Mouse (Mus musculus) E14TG2a.4 (cell line): ENCODE measurements around the gene Cdc123.

Source experiments
- H3K27me3 ChIP-seq: 2 replicates; pipeline ENCODE4 v1.6.1; 2014; ENCODE audit warnings: low read length, control low read depth; ENCODE audit not compliant: insufficient read depth
- H3K36me3 ChIP-seq: 2 replicates; pipeline ENCODE4 v1.6.1; 2014; ENCODE audit warnings: low read length, control low read depth; ENCODE audit not compliant: insufficient read depth
- H3K4me1 ChIP-seq: replicated peaks from 2 replicates; pipeline ENCODE4 v1.6.1; 2014; ENCODE audit warnings: low read depth, low read length, control low read depth
- H3K4me3 ChIP-seq: replicated peaks from 2 replicates; pipeline ENCODE4 v1.5.1; 2014; ENCODE audit warnings: mild to moderate bottlenecking, low read length
- H3K9me3 ChIP-seq: 2 replicates; pipeline ENCODE4 v1.6.1; 2014; ENCODE audit warnings: low read length, control low read depth
- CTCF ChIP-seq: conservative IDR thresholded peaks from 2 replicates; pipeline ENCODE4 v1.5.1; 2014; ENCODE audit warnings: low read length
- NANOG ChIP-seq: IDR thresholded peaks from 2 replicates; pipeline ENCODE4 v1.6.1; 2014; ENCODE audit warnings: borderline replicate concordance, low read length, mixed read lengths
- POU5F1 ChIP-seq: IDR thresholded peaks from 2 replicates; pipeline ENCODE4 v1.6.1; 2014; ENCODE audit warnings: low read length, borderline replicate concordance

The Cdc123 gene

GRCm38 (mm10) chr2:5844873-5845631 lies at the start of gene Cdc123, which contains the start of gene Nudt5:
Gene Cdc123 (minus strand): TSS chr2:5845164.
Gene Nudt5 (plus strand): TSS chr2:5845019.
- Histone ChIP-seq H3K4me1 (peaks cover 32% of the 10 kb centered on the region), H3K36me3 (peaks cover 50% of the 10 kb centered on the region), H3K27me3 (no peaks in the 10 kb centered on the region), H3K4me3 (peak within 1 kb of the TSS; percentile 94), H3K9me3 (no peaks in the 10 kb centered on the region)
- TF ChIP-seq NANOG, result peak; percentile 9; the same call in 1 of the 2 replicates
- TF ChIP-seq POU5F1, result no peak
- peak; percentile 34; the same call in 1 of the 2 replicates for TF ChIP-seq CTCF

DNA sequence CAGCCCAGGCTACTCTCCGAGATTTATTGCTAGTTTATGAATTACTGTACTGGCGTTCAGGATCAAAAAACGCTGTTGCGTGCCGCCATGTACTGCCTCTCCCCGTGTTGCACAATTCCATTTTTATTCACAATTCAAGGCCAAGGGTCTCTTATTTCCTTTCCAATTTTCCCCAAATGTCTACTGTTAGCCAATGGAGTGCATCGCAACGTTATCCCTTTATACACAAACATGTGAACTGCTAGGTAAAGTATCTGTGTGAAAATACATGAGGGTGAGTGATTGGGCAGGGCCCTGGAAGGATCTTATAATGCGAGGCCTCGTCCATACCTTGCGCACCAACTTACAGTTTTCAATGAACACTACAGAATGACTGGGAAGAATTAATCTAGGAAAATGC lies 49.3 kb upstream of the Cdc123 start:
- TF ChIP-seq CTCF (no peak), NANOG (no peak)
- Histone ChIP-seq H3K27me3 (no peaks in the 10 kb centered on the region), H3K9me3 (no peaks in the 10 kb centered on the region), H3K4me3 (peak overlapping the region; percentile 93), H3K4me1 (peaks cover 12% of the 10 kb centered on the region), H3K36me3 (peaks cover 42% of the 10 kb centered on the region)

DNA sequence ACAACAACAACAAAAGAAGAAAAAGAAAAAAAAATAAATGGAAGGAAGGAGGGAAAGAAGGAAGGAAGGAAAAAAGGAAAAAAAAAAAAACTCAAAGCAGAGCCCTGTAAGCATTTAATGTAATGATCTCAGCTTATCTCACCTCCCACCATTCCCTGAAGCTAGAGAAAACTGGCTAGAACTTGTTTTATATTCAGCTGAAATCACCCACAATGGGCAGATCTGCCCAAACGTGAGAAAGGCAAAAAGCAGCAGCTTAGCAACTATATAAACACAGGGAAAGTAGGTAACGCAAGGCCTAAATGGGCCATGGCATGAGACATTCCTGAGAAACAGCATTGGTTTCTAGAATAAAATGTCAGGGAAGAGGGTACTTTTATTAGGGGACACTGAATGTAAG lies 44.4 kb upstream of the Cdc123 start:
- Histone ChIP-seq H3K4me1 (peaks cover 15% of the 10 kb centered on the region), H3K9me3 (no peaks in the 10 kb centered on the region), H3K36me3 (peaks cover 61% of the 10 kb centered on the region), H3K27me3 (no peaks in the 10 kb centered on the region), H3K4me3 (no peak overlapping the region)
- TF ChIP-seq POU5F1, result no peak
- no peak for TF ChIP-seq NANOG
- no peak for TF ChIP-seq CTCF

- Histone ChIP-seq H3K4me3 (no peak overlapping the region), H3K36me3 (peaks cover 65% of the 10 kb centered on the region), H3K4me1 (peaks cover 12% of the 10 kb centered on the region), H3K9me3 (no peaks in the 10 kb centered on the region), H3K27me3 (no peaks in the 10 kb centered on the region)
- no peak for TF ChIP-seq NANOG
- TF ChIP-seq POU5F1, result no peak
- no peak for TF ChIP-seq CTCF
Observed at GRCm38 (mm10) chr2:5888865-5889264, 43.9 kb upstream of the Cdc123 start.

DNA sequence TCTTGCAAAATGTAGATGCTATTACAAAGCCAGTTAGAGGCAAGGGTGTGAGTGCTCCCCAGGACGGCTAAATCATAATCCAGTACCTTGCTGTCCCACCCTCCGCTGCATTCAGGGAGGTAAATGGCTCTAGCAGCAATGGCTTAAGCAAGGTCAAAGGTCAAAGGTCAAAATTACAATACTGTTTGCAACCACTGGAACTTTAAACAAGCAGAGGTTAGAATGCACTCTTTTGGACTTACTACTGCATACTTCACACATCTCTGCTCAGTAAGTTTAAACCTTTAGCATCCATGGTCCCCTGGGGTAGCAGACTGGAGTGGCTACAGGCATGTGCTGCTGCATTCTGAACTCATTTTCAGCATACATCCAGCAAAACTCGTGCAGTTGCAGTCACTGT lies 32.5 kb upstream of the Cdc123 start:
- peaks cover 90% of the 10 kb centered on the region for H3K36me3 ChIP-seq
- no peaks in the 10 kb centered on the region for H3K9me3 ChIP-seq
- no peaks in the 10 kb centered on the region for H3K27me3 ChIP-seq
- no peak overlapping the region for H3K4me3 ChIP-seq
- peaks cover 17% of the 10 kb centered on the region for H3K4me1 ChIP-seq
- no peak for TF ChIP-seq NANOG
- no peak for TF ChIP-seq POU5F1
- no peak for TF ChIP-seq CTCF

DNA sequence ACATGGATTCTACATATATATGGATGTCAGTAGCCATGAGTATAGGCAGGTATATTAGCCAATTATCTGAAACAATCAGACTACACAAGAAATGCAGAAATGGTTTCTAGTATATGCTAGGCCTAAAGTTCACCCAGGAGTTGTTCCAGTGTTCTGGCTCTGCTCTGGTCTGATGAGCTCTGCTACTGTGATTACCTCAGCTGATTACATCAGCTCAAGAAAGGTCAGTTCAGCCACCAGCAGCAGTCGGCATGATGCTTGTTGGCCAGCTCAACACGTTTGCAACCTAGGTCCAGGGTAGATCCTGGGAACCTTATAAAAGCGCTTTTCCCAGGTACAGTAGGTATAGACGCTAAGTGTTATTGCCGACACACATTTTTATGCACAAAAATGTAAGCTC lies 24.8 kb upstream of the Cdc123 start:
- Histone ChIP-seq H3K9me3 (no peaks in the 10 kb centered on the region), H3K4me1 (peaks cover 8% of the 10 kb centered on the region), H3K4me3 (no peak overlapping the region), H3K36me3 (peaks cover 85% of the 10 kb centered on the region), H3K27me3 (no peaks in the 10 kb centered on the region)
- TF ChIP-seq POU5F1 (no peak), NANOG (no peak), CTCF (no peak)

DNA sequence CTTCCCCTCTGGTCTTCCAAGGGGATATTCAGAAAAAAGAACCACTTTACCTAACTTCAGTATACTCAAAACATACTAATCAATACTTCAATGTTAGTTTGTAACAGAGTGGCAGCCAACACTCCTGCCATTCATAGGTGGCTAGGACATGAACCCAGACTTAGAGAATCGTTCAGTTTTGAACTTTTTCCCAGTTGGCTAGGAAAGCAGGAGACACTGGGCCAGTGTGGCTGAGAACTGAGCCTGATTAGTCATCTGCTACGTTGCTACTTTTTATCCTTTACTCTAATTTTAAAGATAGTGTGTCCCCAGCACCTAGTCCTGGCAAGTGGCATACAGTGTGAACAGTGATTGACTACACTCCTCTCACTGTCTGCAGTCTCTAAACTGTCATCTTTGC lies 22.7 kb upstream of the Cdc123 start:
- Histone ChIP-seq H3K9me3 (no peaks in the 10 kb centered on the region), H3K4me1 (peaks cover 2% of the 10 kb centered on the region; the same call in 1 of the 2 replicates), H3K4me3 (no peak overlapping the region), H3K36me3 (peaks cover 85% of the 10 kb centered on the region), H3K27me3 (no peaks in the 10 kb centered on the region)
- TF ChIP-seq CTCF (no peak), NANOG (no peak), POU5F1 (no peak)

- H3K36me3 ChIP-seq, result peaks cover 93% of the 10 kb centered on the region
- no peaks in the 10 kb centered on the region; the same call in 1 of the 2 replicates for H3K4me1 ChIP-seq
- H3K4me3 ChIP-seq, result no peak within 1 kb of the TSS
- H3K27me3 ChIP-seq, result no peaks in the 10 kb centered on the region
- no peak for TF ChIP-seq CTCF
- H3K9me3 ChIP-seq, result no peaks in the 10 kb centered on the region
Observed at GRCm38 (mm10) chr2:5862834-5863233, 17.9 kb upstream of the Cdc123 start, which contains the start of gene Gm13199. Gene Gm13199 (minus strand): TSS chr2:5862934.

DNA sequence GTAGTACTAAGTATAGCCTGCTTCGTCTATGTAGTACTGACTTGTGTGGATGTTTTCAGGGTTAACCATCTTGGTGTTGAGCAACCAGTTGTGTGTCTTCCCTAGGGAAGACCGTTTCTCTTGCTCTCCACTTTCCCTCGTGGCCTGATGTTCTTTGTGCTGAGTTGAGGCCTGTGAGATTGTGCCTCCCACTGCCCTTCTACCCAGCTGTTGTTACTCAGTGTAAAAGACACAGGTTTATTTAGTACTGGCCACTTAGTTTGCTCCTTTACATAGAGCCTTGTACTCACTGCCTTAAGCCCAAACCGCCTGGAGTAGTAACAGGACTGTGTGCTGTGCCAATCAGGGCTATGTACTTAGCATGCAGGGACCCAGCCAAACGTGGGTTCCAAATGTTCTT lies 6.9 kb upstream of the Cdc123 start:
- Histone ChIP-seq H3K9me3 (no peaks in the 10 kb centered on the region), H3K4me3 (no peak overlapping the region), H3K36me3 (peaks cover 80% of the 10 kb centered on the region), H3K27me3 (no peaks in the 10 kb centered on the region), H3K4me1 (peaks cover 47% of the 10 kb centered on the region)
- TF ChIP-seq NANOG (no peak), CTCF (no peak)
